Mouse (Mus musculus) cerebellum, adult 11 months (tissue): ENCODE measurements around the gene Zbp1.

Experiments
- DNase-seq: peaks from one replicate; pipeline ENCODE4 v3.0.0; 2022

Gene Zbp1

DNA sequence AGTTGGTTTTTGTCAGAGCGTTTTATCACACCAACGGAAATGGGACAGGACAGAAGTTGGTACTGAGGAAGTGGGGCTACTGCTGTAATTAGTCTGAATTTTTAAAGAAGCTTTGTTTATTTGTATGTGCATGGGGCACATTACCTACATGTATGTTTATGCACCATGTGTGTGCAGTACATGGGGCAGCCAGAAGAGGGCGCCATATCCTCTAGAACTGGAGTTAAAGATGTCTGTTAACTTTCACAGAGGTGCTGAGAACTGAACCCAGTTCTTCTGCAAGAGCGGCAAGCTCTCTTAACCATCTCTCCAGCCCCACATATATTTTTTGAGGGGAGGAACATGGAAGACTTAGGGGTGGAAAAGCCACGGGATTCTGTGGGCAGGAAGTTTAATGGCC is 43.0 kb downstream of the Zbp1 start:
- no peak for DNase-seq

DNA sequence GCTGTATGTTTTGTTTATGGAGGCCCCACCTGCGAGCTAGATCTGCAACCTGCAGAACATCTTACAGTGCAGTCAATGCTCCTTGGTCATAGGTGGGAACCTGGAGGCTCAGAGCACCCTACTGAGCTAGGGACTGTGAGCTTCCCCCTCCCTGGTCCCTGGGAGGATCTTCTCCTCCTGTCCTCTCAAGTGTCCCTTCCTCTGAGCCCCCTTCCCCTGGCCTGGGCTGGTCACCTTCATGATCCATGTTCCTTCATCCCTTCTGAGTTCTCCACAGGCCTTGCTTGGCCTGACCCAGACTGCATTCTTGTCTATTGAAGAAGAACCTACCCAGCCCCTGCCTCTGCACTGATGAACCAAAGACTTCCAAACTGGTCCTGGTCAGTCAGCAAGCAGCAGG is 44.2 kb downstream of the Zbp1 start:
- no peak for DNase-seq

DNA sequence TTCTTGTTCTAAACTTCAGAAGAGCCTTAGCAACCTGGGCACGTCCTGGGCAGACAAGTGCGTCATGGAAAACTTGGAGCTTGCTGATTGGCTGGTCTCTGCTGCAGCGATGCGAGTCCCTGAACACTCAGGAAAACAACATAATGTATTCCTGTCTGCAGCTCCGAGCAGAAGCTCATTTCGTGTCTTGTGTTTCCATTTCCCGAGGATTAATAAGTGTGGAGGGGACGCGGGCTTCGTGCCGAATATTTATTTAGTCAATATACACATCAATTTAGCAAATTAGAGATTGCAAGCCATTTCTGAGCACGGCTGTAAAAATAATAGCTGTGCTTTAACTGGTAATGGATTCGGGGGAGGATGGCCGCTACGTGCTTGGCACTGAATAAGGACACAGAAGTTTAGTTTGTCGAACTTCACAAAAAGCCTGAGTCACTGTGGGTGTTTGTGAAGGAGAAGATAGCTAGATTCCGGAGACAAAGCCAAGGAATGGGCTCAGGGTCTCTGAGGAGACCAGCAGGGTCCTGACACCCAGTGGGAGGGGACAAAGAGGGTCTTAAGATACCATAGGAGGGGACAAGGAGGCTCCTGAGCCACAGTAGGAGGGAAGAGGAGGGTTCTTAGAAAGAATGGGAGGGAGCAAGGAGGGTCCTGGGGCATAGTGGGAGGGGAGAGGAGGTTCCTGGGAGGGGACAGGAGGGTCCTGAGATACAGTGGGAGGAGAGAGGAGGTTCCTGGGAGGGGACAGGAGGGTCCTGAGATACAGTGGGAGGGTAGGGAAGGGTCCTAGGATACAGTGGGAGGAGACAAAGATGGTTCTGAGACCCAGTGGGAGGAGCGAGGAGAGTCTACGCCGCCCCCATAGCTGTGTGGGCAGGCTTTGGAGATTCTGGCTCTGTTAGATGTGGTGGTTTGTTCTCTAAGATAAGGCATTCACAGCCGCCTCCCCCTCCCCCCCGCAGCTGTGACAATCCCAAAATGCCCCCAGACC is 44.9 kb downstream of the Zbp1 start:
- DNase-seq: no peak

DNA sequence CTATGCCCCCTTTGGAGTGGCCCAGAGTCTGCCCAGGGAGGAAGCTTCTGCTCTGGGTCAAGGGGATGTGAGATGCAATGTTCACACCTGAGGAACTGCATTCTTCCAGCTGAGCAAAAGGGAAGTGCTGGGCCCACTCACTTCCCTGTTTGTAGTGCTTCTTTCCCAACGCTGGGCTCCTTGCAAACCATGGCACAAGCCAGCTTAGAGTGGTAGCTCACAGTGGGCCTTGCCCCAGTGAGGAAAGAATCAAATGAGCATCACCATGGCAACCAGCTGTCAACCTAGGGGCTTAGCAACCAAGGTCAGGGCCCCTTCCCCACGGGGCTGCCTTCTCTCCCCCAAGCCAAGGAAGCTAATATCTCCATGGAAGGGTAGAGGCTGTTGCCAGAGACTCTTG is 45.7 kb downstream of the Zbp1 start:
- DNase-seq: no peak

DNA sequence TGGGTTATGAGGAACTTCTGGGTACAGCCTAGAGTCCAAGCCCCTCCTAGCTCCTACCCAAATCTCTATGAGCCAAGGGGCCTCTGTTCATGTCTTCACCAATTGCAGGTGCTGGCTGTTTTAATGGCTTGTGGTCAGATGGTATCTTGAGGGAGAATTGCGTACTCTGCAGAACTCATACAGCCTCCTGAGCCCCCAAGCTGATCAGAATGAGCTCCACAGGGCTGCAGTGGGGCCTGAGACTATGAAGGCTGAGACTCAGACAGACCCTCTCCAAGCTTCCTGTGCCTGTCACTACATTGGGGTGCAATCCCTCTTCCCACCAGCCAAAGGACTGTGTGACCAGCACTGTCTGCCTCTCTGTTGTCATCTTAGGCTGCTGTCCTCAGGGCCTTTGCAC is 46.3 kb downstream of the Zbp1 start:
- no peak for DNase-seq

DNA sequence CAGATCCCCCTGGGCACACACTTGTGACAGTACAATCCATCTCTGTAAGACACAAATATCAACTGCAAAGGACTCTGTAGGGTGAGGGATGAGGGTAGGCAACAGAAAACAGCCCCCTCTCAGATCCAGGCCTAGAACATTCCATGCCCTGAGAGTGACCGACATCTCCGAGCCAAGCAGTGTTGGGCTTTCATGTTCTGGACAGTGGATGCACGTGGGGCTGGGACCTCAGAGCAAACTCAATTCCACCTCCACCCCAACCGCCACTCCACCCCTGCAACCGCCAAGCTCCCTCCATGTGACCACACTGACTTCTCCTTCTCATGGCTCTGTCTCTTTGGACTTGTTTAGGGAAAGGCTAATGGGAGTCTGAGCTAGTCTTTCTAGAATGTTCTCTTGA is 46.8 kb downstream of the Zbp1 start:
- no peak for DNase-seq

DNA sequence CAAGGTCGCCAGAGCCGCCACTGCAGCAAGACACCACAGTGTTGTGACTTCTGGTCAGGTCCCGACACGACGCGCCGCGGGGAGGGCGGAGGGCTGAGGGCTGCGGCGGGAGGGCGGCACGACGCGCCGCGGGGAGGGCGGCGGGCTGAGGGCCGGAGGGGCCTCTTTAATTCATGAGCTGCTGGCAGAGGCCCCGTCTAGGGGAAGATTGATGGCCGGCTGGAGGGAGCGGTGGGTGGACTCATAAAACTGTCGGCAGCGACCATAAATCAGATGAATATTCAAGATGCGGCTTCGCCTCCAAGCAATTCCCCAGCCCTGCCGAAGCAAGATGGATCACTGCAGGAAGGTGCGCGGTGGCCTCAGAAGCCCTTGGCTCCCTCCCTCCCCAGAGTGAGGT is 47.3 kb downstream of the Zbp1 start:
- no peak for DNase-seq

DNA sequence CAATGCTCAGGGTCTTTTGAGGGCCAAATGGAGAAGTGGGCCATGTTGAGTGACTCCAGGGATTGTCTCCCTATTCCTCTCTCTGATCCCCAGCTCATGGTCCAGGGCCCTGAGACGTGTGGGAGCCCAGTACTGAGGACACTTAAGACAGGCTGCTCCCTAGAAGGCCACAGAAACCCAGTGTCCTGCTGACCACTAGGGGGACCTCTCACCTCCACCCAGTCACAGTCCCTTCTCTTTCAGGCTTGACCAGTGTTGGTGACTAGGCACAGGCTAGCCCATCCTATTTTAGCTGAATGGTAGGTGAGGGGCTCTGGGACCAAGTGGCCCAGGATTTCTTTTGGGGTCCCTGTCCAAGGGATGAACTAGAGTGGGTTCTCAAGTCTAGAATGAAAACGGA is 48.0 kb downstream of the Zbp1 start:
- no peak for DNase-seq

DNA sequence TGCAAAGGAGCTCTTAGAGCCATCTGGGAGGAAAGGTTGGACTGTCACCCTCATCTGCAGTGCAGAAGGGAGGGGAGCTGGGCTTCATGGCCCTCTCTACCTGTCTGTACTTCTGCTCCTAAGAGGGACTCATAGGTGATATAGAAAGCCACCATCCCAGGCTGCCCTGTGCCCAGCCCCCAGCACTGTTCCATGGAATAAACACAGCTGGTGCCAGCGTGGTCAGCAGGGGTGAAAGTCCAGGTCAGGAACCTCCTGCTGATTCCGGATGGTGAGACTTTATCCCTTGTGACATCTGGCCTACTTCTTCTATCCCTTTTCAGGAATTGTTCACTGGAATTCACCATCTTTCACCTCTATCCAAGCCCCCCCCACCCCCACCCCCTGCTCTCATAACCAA is 48.6 kb downstream of the Zbp1 start:
- DNase-seq: no peak

DNA sequence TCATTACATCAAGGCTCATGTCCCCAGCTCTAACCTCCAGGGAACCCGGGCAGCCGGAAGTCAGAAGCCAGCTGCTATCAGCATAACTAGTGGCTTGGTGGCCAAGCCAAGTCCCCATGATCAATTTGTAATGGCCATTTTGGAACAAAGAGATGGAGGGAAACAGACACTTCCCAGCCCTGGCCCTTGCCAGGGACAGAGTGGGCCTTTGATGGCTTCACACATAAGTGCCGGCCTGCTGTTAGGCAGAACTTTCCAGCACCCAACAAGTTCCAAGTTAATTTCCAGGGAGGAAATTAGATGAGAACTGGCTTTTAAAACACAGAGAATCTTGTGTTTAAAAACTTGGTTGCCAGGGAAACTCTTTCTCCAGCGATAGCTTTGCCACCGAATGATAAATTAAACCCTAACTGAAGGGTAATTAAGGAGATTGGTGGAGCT is 50.3 kb downstream of the Zbp1 start:
- DNase-seq: no peak

DNA sequence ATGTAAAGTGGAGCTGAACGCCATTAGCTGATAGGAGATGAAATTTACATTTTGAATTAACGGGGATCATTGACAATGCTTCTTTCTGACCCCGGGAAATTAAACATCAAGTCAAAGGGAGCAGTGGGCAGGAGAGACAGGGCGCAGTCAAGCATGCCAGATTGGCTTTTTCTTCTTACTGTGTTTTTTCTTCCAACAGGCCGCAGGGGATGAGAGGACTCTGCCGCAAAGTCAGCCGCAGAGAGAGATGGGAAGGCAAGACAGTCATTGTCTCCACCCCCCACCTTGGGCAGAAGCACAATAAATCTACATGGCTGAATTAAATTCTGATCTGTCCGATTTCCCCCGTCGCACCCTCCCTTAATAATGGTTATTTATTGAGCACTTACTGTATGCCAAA is 53.4 kb downstream of the Zbp1 start:
- DNase-seq: no peak

DNA sequence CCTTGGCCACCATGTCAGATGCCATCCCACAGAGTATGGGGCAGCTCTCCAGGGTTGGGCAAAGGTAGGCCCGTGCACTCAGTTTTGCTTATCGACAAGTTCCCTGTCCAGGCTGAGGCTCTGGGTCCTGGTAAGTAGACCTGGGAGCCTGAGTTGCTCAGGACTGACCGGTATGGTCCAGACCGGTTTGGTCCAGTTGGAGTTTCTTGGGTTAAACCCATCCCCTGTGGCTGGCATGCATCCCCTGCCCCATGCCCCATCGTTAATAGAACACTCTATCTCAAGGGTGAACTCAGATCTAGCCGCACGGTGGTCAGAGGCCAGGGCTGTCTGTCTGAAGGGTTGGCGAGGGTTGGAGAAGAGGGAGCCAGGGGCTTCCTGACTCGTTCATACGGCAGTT is 53.8 kb downstream of the Zbp1 start:
- no peak for DNase-seq

DNA sequence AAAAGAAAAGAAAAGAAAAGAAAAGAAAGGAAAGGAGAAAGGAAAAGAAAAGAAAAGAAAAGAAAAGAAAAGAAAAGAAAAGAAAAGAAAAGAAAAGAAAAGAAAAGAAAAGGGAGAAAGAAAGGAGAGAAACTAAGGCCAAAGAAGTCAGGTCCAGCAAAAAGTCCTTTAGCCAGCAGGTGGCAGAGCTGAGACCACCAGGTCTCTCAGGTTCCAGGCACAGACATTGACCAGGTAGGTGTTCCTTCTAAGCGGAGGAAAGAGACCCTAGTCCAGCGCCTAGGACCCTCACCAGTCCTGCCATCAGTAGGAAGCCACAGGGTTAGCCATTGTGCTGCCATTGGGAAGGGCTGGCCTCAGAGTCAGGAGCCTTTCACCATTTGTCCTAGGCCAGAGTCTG is 54.4 kb downstream of the Zbp1 start:
- no peak for DNase-seq

DNA sequence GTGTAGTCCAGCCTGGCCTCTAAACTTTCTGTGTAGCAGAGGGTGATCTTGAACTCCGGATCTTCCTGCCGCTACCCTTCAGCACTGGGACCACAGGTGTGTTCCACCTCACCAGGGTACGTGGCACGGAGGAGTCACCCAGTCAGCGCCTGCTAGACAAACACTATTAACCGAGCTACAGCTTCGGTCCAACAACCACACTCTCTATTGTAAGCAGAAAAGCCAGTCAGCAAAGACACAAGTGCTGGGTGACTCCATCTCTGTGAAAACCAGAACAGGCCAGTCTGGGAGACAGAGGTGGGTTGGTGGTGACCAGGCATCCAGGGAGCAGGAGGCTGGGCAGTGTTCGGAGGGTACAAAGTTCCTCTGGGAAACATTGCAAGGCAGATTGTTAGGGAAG is 55.3 kb downstream of the Zbp1 start:
- DNase-seq: no peak

DNA sequence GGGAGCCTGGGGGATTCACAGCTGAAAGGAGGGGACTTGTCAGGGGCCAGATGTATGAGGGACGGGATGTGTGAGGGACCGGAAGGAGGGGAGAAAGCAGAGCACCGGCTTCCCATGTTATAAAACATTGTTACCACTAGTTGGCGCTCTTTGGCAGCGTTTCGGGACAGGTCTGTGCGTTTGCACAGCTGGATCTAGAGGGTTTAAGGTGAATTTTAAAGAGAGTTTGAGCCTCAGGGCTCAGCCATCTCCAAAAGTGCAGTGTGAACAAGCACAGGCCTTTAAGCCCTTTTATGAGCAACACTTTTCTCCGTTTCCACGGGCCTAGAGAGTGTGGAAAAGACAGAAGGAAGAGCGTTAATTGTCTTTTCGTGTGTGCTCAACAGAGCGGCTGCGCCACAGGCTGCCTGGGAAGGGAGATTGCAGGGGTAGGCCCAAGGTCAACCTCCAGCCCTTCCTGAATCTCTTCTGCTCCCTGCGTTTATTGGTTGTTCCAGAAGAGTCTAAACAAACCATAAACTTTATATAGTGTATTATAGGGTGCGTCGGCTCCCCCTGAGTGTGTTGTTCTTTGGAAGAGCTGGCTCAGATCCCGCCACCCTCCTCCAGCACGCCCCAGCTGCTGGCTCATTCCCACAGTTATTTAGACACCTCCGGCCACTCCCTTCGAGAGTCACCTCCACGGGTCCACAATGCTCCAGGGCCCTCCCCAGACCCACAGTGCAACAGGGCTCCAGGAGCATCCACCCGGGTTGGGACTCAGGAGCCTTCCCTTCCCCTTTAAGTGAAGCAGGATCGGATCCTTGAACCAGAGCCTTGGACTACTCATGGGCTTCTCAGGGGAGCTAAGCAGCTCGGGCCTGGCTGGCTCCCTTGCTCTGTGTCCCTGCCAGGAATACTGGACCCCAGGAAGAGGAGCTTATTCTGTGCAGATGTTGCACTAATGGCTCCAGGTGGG is 59.1 kb downstream of the Zbp1 start:
- no peak for DNase-seq

DNA sequence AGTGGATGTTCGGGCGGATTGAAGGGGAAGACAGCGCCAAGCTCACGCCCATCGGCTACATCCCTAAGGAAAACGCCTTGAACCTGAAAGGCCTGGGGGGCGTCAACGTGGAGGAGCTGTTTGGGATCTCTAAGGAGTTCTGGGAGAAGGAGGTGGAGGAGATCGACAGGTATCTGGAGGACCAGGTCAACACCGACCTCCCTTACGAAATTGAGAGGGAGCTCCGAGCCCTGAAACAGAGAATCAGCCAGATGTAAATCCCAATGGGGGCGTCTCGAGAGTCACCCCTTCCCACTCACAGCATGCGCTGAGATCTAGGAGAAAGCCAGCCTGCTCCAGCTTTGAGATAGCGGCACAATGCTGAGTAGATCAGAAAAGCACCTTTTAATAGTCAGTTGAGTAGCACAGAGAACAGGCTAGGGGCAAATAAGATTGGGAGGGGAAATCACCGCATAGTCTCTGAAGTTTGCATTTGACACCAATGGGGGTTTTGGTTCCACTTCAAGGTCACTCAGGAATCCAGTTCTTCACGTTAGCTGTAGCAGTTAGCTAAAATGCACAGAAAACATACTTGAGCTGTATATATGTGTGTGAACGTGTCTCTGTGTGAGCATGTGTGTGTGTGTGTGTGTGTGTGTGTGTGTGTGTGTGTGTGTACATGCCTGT is 60.2 kb downstream of the Zbp1 start:
- no peak for DNase-seq

DNA sequence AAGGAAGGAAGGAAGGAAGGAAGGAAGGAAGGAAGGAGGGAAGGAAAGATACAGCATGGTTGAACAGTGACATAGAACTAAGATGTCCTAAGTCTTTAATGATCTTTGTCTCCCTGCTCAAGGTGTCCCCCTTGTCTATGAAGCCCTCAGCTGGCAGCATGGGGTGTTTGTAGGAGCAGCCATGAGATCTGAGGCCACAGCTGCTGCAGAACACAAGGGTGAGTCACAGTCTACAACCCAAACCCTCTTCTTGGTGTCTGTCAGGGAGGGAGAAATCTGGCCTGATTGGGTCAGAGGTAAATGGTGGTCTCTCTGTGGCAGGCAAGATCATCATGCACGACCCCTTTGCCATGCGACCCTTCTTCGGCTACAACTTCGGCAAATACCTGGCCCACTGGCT is 60.9 kb downstream of the Zbp1 start:
- DNase-seq: no peak

DNA sequence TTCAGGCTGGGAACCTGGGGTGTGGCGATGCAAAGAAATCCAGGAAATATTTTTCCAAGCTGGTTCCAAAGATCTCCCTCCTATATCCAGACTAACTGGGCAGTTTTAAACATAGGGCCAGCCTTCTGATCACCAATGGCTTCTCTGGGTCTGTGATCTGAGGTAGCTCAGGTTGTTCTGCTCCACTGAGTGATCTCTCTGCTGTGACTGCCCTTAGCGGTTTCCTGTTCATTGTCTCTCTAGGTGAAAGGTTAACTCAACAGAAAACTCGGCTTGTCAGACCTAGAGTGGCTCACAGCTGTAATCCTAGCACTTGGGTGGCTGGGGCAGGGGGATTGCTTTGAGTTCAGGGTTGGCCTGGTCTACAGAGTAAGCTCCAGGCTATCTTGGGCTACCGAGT is 61.3 kb downstream of the Zbp1 start:
- no peak for DNase-seq

DNA sequence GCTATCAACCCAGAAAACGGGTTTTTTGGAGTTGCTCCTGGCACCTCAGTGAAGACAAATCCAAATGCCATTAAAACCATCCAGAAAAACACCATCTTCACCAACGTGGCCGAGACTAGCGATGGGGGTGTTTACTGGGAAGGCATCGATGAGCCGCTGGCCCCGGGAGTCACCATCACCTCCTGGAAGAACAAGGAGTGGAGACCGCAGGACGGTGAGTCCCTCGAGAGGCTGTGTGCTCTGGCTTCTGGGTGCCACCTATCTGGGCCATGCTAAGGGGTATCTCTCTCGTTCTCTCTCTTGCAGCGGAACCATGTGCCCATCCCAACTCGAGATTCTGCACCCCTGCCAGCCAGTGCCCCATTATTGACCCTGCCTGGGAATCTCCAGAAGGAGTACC is 61.8 kb downstream of the Zbp1 start:
- DNase-seq: no peak
